Mouse (Mus musculus): ENCODE data around the gene Cd160. TPM values are rescaled to one million over a fixed set of nuclear protein-coding genes. Genes with fewer than 3 reads are reported as not detected.

Cd160 gene
- polyA plus RNA-seq, 1 experiment from 2014 or later, result not detected

- no peaks in the 10 kb centered on the region for H3K4me1 ChIP-seq (ENCODE audit: control insufficient read depth, insufficient read depth, low read length)
- H3K9ac ChIP-seq (replicated peaks; ENCODE audit: low read length), result no peak overlapping the region
- WGBS, result 47% methylated on average over 20 of the region's 20 CpGs
- no peaks in the 10 kb centered on the region for H3K36me3 ChIP-seq (replicated peaks; ENCODE audit: control insufficient read depth, insufficient read depth, low read depth, low read length)
- H3K4me3 ChIP-seq (ENCODE audit: low read depth, low read length), result no peak overlapping the region
- H3K4me2 ChIP-seq (ENCODE audit: low read depth, low read length), result no peak overlapping the region
- no peaks in the 10 kb centered on the region for H3K27me3 ChIP-seq (ENCODE audit: control insufficient read depth, insufficient read depth, low read length)
- DNase-seq (ENCODE audit: low spot score), result peak; percentile 83
- no peak overlapping the region for H3K27ac ChIP-seq (replicated peaks; ENCODE audit: low read depth, low read length)
- no peak for ATAC-seq (replicated peaks; ENCODE audit: insufficient number of reproducible peaks, low FRiP score, low TSS enrichment, low read depth)
- H3K9me3 ChIP-seq (replicated peaks; ENCODE audit: control insufficient read depth, low read length), result no peaks in the 10 kb centered on the region
Measured at GRCm38 (mm10) chr3:96812395-96813091, 16.6 kb downstream of the Cd160 start.

DNA sequence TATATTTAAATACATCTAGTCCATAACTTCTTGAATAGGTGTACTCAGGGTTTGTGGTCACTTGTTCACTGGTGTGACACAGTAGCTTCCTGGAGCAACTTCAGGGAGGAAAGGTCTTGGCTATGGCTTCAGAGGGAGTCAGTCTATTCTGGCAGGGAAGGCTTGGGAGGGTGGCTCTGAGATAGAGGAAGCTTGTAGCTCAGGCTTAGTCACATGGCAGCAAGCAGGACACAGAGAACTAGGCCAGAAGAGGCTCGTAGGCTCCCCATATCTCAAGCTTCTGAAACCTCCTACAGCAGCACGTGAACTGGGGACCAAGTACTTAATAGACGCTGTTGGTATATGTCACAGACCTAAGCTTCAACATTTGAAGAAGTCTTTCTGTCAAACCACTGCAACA, 17.9 kb downstream of the Cd160 start:
- Histone ChIP-seq H3K27ac (replicated peaks; ENCODE audit: low read depth, low read length) (no peak overlapping the region), H3K4me3 (ENCODE audit: low read depth, low read length) (no peak overlapping the region), H3K9ac (replicated peaks; ENCODE audit: low read length) (no peak overlapping the region), H3K27me3 (ENCODE audit: control insufficient read depth, insufficient read depth, low read length) (no peaks in the 10 kb centered on the region), H3K36me3 (replicated peaks; ENCODE audit: control insufficient read depth, insufficient read depth, low read depth, low read length) (no peaks in the 10 kb centered on the region), H3K9me3 (replicated peaks; ENCODE audit: control insufficient read depth, low read length) (no peaks in the 10 kb centered on the region), H3K4me2 (ENCODE audit: low read depth, low read length) (no peak overlapping the region), H3K4me1 (ENCODE audit: control insufficient read depth, insufficient read depth, low read length) (no peaks in the 10 kb centered on the region)
- DNase-seq (ENCODE audit: low spot score) (no peak), ATAC-seq (replicated peaks; ENCODE audit: insufficient number of reproducible peaks, low FRiP score, low TSS enrichment, low read depth) (no peak)
- WGBS, result 83% methylated on average over 3 of the region's 3 CpGs

DNA sequence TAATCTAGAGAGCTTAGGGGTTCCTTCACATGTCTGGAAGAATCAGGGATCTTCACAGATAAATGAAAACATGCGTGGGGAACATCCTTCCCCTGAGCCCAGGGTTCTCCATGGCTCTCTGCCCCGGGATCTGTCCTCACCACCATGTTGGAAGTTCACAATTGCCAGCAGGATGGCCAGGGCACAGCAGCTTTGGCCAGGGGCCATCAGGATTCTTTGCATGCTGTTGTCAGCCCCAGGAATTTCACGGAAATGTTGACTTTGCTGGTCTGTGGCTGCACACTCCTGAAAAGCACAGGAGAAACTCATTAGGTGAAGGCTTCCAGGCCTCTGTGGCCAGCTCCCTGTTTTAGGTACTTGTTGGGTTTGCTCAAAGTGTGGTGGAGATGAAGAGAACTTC, 20.5 kb downstream of the Cd160 start:
- Histone ChIP-seq H3K27ac (replicated peaks; ENCODE audit: low read depth, low read length) (no peak overlapping the region), H3K9me3 (replicated peaks; ENCODE audit: control insufficient read depth, low read length) (no peaks in the 10 kb centered on the region), H3K4me2 (ENCODE audit: low read depth, low read length) (no peak overlapping the region), H3K27me3 (ENCODE audit: control insufficient read depth, insufficient read depth, low read length) (no peaks in the 10 kb centered on the region), H3K36me3 (replicated peaks; ENCODE audit: control insufficient read depth, insufficient read depth, low read depth, low read length) (no peaks in the 10 kb centered on the region), H3K4me3 (ENCODE audit: low read depth, low read length) (no peak overlapping the region), H3K9ac (replicated peaks; ENCODE audit: low read length) (no peak overlapping the region), H3K4me1 (ENCODE audit: control insufficient read depth, insufficient read depth, low read length) (no peaks in the 10 kb centered on the region)
- WGBS, result 82% methylated on average over 3 of the region's 3 CpGs
- ATAC-seq (replicated peaks; ENCODE audit: insufficient number of reproducible peaks, low FRiP score, low TSS enrichment, low read depth) (no peak), DNase-seq (ENCODE audit: low spot score) (no peak)

- ATAC-seq (replicated peaks; ENCODE audit: insufficient number of reproducible peaks, low FRiP score, low TSS enrichment, low read depth) (no peak), DNase-seq (ENCODE audit: low spot score) (no peak)
- Histone ChIP-seq H3K27me3 (ENCODE audit: control insufficient read depth, insufficient read depth, low read length) (no peaks in the 10 kb centered on the region), H3K4me3 (ENCODE audit: low read depth, low read length) (no peak overlapping the region), H3K9ac (replicated peaks; ENCODE audit: low read length) (no peak overlapping the region), H3K4me2 (ENCODE audit: low read depth, low read length) (no peak overlapping the region), H3K36me3 (replicated peaks; ENCODE audit: control insufficient read depth, insufficient read depth, low read depth, low read length) (no peaks in the 10 kb centered on the region), H3K4me1 (ENCODE audit: control insufficient read depth, insufficient read depth, low read length) (no peaks in the 10 kb centered on the region), H3K27ac (replicated peaks; ENCODE audit: low read depth, low read length) (no peak overlapping the region), H3K9me3 (replicated peaks; ENCODE audit: control insufficient read depth, low read length) (no peaks in the 10 kb centered on the region)
- WGBS, result 85% methylated on average over 3 of the region's 3 CpGs
Measured at GRCm38 (mm10) chr3:96808136-96808535, 21.0 kb downstream of the Cd160 start.

DNA sequence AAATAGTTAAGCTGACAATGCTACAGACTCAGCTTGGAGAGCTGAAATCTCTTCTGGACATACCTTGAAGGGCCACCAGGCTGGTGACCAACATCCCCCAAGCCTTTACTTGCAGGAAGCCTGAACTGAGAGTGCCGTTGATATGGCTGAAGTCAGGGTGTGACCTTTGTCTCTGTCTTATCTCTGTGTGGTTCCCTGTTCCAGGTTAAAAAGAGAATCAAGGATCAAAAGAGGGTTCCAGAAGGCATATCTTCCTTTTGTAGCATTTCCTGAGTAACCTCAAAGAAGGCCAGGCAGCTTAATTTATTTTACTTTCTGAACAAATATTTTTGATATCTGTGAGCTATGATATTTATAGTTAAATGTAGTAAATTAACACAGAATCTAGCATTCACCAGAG, 26.9 kb downstream of the Cd160 start:
- Histone ChIP-seq H3K27ac (replicated peaks; ENCODE audit: low read depth, low read length) (no peak overlapping the region), H3K4me2 (ENCODE audit: low read depth, low read length) (no peak overlapping the region), H3K27me3 (ENCODE audit: control insufficient read depth, insufficient read depth, low read length) (no peaks in the 10 kb centered on the region), H3K4me1 (ENCODE audit: control insufficient read depth, insufficient read depth, low read length) (no peaks in the 10 kb centered on the region), H3K36me3 (replicated peaks; ENCODE audit: control insufficient read depth, insufficient read depth, low read depth, low read length) (no peaks in the 10 kb centered on the region), H3K9me3 (replicated peaks; ENCODE audit: control insufficient read depth, low read length) (no peaks in the 10 kb centered on the region), H3K9ac (replicated peaks; ENCODE audit: low read length) (no peak overlapping the region), H3K4me3 (ENCODE audit: low read depth, low read length) (no peak overlapping the region)
- DNase-seq (ENCODE audit: low spot score), result no peak
- no peak for ATAC-seq (replicated peaks; ENCODE audit: insufficient number of reproducible peaks, low FRiP score, low TSS enrichment, low read depth)
- 78% methylated on average over 1 of the region's 1 CpGs for WGBS

DNA sequence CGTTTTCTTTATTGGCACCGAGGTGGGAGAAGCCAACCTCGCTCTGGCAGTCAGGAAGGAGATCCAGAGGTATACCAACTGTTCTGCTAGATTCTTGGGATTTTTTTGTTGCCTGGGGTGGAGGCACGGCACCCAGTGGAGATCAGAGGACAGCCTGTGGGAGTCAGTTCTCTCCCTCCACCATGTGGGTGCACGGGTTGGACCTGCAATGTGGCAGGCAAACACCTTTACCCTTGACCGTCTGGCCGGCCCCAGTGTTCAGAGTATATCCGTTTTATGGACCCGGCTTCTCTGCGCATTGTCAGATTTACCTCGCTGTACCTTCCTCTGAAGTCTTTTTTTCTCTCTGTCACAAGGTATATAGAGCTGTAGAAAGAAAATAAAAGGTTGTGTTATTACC, 28.9 kb downstream of the Cd160 start:
- Histone ChIP-seq H3K4me1 (ENCODE audit: control insufficient read depth, insufficient read depth, low read length) (no peaks in the 10 kb centered on the region), H3K36me3 (replicated peaks; ENCODE audit: control insufficient read depth, insufficient read depth, low read depth, low read length) (no peaks in the 10 kb centered on the region), H3K4me2 (ENCODE audit: low read depth, low read length) (no peak overlapping the region), H3K4me3 (ENCODE audit: low read depth, low read length) (no peak overlapping the region), H3K9ac (replicated peaks; ENCODE audit: low read length) (no peak overlapping the region), H3K9me3 (replicated peaks; ENCODE audit: control insufficient read depth, low read length) (no peaks in the 10 kb centered on the region), H3K27ac (replicated peaks; ENCODE audit: low read depth, low read length) (no peak overlapping the region), H3K27me3 (ENCODE audit: control insufficient read depth, insufficient read depth, low read length) (no peaks in the 10 kb centered on the region)
- DNase-seq (ENCODE audit: low spot score) (no peak), ATAC-seq (replicated peaks; ENCODE audit: insufficient number of reproducible peaks, low FRiP score, low TSS enrichment, low read depth) (no peak)
- WGBS, result 88% methylated on average over 11 of the region's 11 CpGs

GRCm38 (mm10) chr3:96788506-96788905, 40.6 kb downstream of the Cd160 start:
- DNase-seq (ENCODE audit: low spot score), result no peak
- no peak overlapping the region for H3K9ac ChIP-seq (replicated peaks; ENCODE audit: low read length)
- H3K9me3 ChIP-seq (replicated peaks; ENCODE audit: control insufficient read depth, low read length), result no peaks in the 10 kb centered on the region
- 90% methylated on average over 8 of the region's 8 CpGs for WGBS
- H3K4me3 ChIP-seq (ENCODE audit: low read depth, low read length), result no peak overlapping the region
- H3K27me3 ChIP-seq (ENCODE audit: control insufficient read depth, insufficient read depth, low read length), result no peaks in the 10 kb centered on the region
- no peak overlapping the region for H3K27ac ChIP-seq (replicated peaks; ENCODE audit: low read depth, low read length)
- no peaks in the 10 kb centered on the region for H3K4me1 ChIP-seq (ENCODE audit: control insufficient read depth, insufficient read depth, low read length)
- ATAC-seq (replicated peaks; ENCODE audit: insufficient number of reproducible peaks, low FRiP score, low TSS enrichment, low read depth), result no peak
- H3K36me3 ChIP-seq (replicated peaks; ENCODE audit: control insufficient read depth, insufficient read depth, low read depth, low read length), result no peaks in the 10 kb centered on the region; the same call in 1 of the 2 replicates
- no peak overlapping the region for H3K4me2 ChIP-seq (ENCODE audit: low read depth, low read length)

DNA sequence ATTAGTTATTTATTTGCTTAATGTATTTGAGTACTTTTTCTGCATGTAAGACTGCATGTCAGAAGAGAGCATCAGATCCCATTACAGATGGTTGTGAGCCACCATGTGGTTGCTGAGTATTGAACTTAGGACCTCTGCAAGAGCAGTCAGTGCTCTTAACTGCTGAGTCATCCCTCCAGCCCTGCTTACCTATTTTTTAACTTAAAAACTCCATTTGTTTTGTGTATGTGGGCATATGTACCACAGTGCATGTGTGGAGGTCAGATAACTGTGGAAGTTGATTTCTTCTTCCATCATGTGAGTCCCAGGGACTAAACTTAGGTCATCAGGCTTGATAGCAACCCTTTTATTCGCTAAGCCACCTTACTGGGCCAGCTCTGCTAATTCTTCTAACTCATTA, 41.4 kb downstream of the Cd160 start:
- Histone ChIP-seq H3K27ac (replicated peaks; ENCODE audit: low read depth, low read length) (no peak overlapping the region), H3K27me3 (ENCODE audit: control insufficient read depth, insufficient read depth, low read length) (no peaks in the 10 kb centered on the region), H3K9me3 (replicated peaks; ENCODE audit: control insufficient read depth, low read length) (no peaks in the 10 kb centered on the region), H3K9ac (replicated peaks; ENCODE audit: low read length) (no peak overlapping the region), H3K4me2 (ENCODE audit: low read depth, low read length) (no peak overlapping the region), H3K36me3 (replicated peaks; ENCODE audit: control insufficient read depth, insufficient read depth, low read depth, low read length) (no peaks in the 10 kb centered on the region; the same call in 1 of the 2 replicates), H3K4me1 (ENCODE audit: control insufficient read depth, insufficient read depth, low read length) (no peaks in the 10 kb centered on the region), H3K4me3 (ENCODE audit: low read depth, low read length) (no peak overlapping the region)
- ATAC-seq (replicated peaks; ENCODE audit: insufficient number of reproducible peaks, low FRiP score, low TSS enrichment, low read depth) (no peak), DNase-seq (ENCODE audit: low spot score) (no peak)
- 88% methylated on average over 1 of the region's 1 CpGs for WGBS

All from embryonic facial prominence, embryonic 11.5 days (tissue).